Mouse (Mus musculus) stomach, postnatal 0 days (tissue): Measurements from ENCODE around the gene Mrgpra9. TPM values are rescaled to one million over a fixed set of nuclear protein-coding genes. Genes with fewer than 3 reads are reported as not detected.
"Not testable (repeated sequence)": the region's sequence is repeated elsewhere in the genome, so short reads cannot be mapped to it uniquely, and the experiment has no call there.

Experiments
- ATAC-seq: fragments of 200-750 bp; cut with Nextera tagmentation; 2 replicates; pipeline ENCODE4 v1.8.0; 2017; ENCODE audit not compliant: low FRiP score, low TSS enrichment
- DNase-seq: peaks from one replicate; pipeline ENCODE4 v3.0.0-alpha.2; 2016; ENCODE audit warnings: low spot score
- H3K27ac ChIP-seq: fragments of 300-500 bp; sonication (generic); replicated peaks from 2 replicates; pipeline ENCODE4 v1.5.1; 2014; ENCODE audit warnings: mild to moderate bottlenecking, control low read depth
- H3K27me3 ChIP-seq: fragments of 300-500 bp; sonication (generic); 2 replicates; pipeline ENCODE4 v1.6.1; 2014; ENCODE audit warnings: low read length; ENCODE audit not compliant: control insufficient read depth, insufficient read depth
- H3K36me3 ChIP-seq: fragments of 300-500 bp; sonication (generic); 2 replicates; pipeline ENCODE4 v1.6.1; 2014; ENCODE audit warnings: low read length, mixed read lengths; ENCODE audit not compliant: control insufficient read depth, insufficient read depth
- H3K4me1 ChIP-seq: fragments of 300-500 bp; sonication (generic); replicated peaks from 2 replicates; pipeline ENCODE4 v1.6.1; 2014; ENCODE audit warnings: antibody characterized with exemption; ENCODE audit not compliant: control insufficient read depth, insufficient read depth
- H3K4me2 ChIP-seq: fragments of 300-500 bp; sonication (generic); replicated peaks from 2 replicates; pipeline ENCODE4 v1.6.1; 2014; ENCODE audit warnings: low read depth, mild to moderate bottlenecking, control low read depth, moderate library complexity
- H3K4me3 ChIP-seq: fragments of 300-500 bp; sonication (generic); 2 replicates; pipeline ENCODE4 v1.5.1; 2014; ENCODE audit warnings: low read depth, low read length, control low read depth
- H3K9ac ChIP-seq: fragments of 300-500 bp; sonication (generic); 2 replicates; pipeline ENCODE4 v1.6.1; 2014; ENCODE audit warnings: mild to moderate bottlenecking, low read length, control low read depth, mixed read lengths
- H3K9me3 ChIP-seq: fragments of 300-500 bp; sonication (generic); 2 replicates; pipeline ENCODE4 v1.6.1; 2016; ENCODE audit warnings: low read length; ENCODE audit not compliant: control insufficient read depth
- CTCF ChIP-seq: IDR thresholded peaks from 2 replicates; pipeline ENCODE4 v1.5.1; 2016; ENCODE audit warnings: antibody characterized with exemption, low read depth, mild to moderate bottlenecking, moderate library complexity
- EP300 ChIP-seq: optimal IDR thresholded peaks from 2 replicates; pipeline ENCODE3; 2016; ENCODE audit warnings: antibody characterized with exemption
- WGBS: fragments of 180-500 bp; shearing (Covaris S2); extraction: QIAGEN DNeasy Blood & Tissue Kit; methylation state at CpG from one replicate; pipeline ENCODE4 v1.1.7; 2014; 5-methylcytosine and 5-hydroxymethylcytosine counted together
- polyA plus RNA-seq: library from polyadenylated mRNA; unstranded; fragments of >200 nt; fragmentation: Nextera tagmentation; extraction: Ambion mirVana; gene quantifications from 2 replicates; pipeline ENCODE4 v1.2.1, GENCODE M21; 2015

Gene Mrgpra9
- not detected in 2 replicates for polyA plus RNA-seq

GRCm38 (mm10) chr7:47252770-47253169 is at the start of gene Mrgpra9:
TSS of gene Mrgpra9 (minus strand) at chr7:47252848.
- Histone ChIP-seq H3K4me3 (no peak within 1 kb of the TSS), H3K9ac (no peak within 1 kb of the TSS), H3K9me3 (no peaks in the 10 kb centered on the region), H3K4me1 (no peaks in the 10 kb centered on the region), H3K27ac (no peak within 1 kb of the TSS), H3K36me3 (no peaks in the 10 kb centered on the region), H3K4me2 (no peak within 1 kb of the TSS), H3K27me3 (no peaks in the 10 kb centered on the region)
- no peak for TF ChIP-seq CTCF
- ATAC-seq (no peak), DNase-seq (no peak)
- WGBS = 59% methylated on average over 1 of the region's 1 CpGs

- not testable (repeated sequence) for H3K9me3 ChIP-seq, H3K27ac ChIP-seq, H3K4me3 ChIP-seq, H3K36me3 ChIP-seq, H3K27me3 ChIP-seq, H3K4me1 ChIP-seq, H3K4me2 ChIP-seq, H3K9ac ChIP-seq, DNase-seq, ATAC-seq
These were observed 47.0 kb upstream of the Mrgpra9 start for GRCm38 (mm10) chr7:47299612-47300011.

GRCm38 (mm10) chr7:47271547-47271946 is 18.9 kb upstream of the Mrgpra9 start:
- not testable (repeated sequence) for H3K36me3 ChIP-seq, H3K4me1 ChIP-seq, H3K9me3 ChIP-seq, ATAC-seq, H3K4me3 ChIP-seq, DNase-seq, H3K4me2 ChIP-seq, H3K27me3 ChIP-seq, H3K27ac ChIP-seq, H3K9ac ChIP-seq
- 84% methylated on average over 5 of the region's 5 CpGs for WGBS

GRCm38 (mm10) chr7:47244658-47245057 is 8.0 kb downstream of the Mrgpra9 start:
- no peak overlapping the region for H3K4me3 ChIP-seq
- no peaks in the 10 kb centered on the region for H3K27me3 ChIP-seq
- no peaks in the 10 kb centered on the region for H3K9me3 ChIP-seq
- no peaks in the 10 kb centered on the region for H3K36me3 ChIP-seq
- no peaks in the 10 kb centered on the region for H3K4me1 ChIP-seq
- DNase-seq = no peak
- H3K9ac ChIP-seq = no peak overlapping the region
- H3K27ac ChIP-seq = no peak overlapping the region
- TF ChIP-seq CTCF = no peak
- no peak for TF ChIP-seq EP300
- WGBS = 54% methylated on average over 3 of the region's 3 CpGs
- ATAC-seq = no peak
- no peak overlapping the region for H3K4me2 ChIP-seq

- no peak within 1 kb of the TSS for H3K9ac ChIP-seq
- no peaks in the 10 kb centered on the region for H3K27me3 ChIP-seq
- ATAC-seq (no peak), DNase-seq (no peak)
- no peaks in the 10 kb centered on the region for H3K4me1 ChIP-seq
- no peak within 1 kb of the TSS for H3K4me3 ChIP-seq
- no peak within 1 kb of the TSS for H3K27ac ChIP-seq
- 71% methylated on average over 4 of the region's 4 CpGs for WGBS
- no peak within 1 kb of the TSS for H3K4me2 ChIP-seq
- TF ChIP-seq EP300 (no peak), CTCF (no peak)
- no peaks in the 10 kb centered on the region for H3K36me3 ChIP-seq
- H3K9me3 ChIP-seq = no peaks in the 10 kb centered on the region
These were observed 47.8 kb downstream of the Mrgpra9 start, which contains the start of gene Mrgpra6 for GRCm38 (mm10) chr7:47204830-47205229. TSS of gene Mrgpra6 (minus strand) at chr7:47204920.

GRCm38 (mm10) chr7:47195271-47195670 is 57.4 kb downstream of the Mrgpra9 start:
- Histone ChIP-seq H3K9me3 (no peaks in the 10 kb centered on the region), H3K9ac (no peak overlapping the region), H3K27ac (no peak overlapping the region), H3K27me3 (no peaks in the 10 kb centered on the region), H3K36me3 (no peaks in the 10 kb centered on the region), H3K4me2 (no peak overlapping the region), H3K4me3 (no peak overlapping the region), H3K4me1 (no peaks in the 10 kb centered on the region)
- ATAC-seq (no peak), DNase-seq (no peak)
- WGBS = 44% methylated on average over 1 of the region's 1 CpGs
- TF ChIP-seq CTCF (no peak), EP300 (no peak)

Other genes starting within 250 kb of the Mrgpra9 start
- gene Spty2d1, start 244.4 kb downstream of the Mrgpra9 start, polyA plus RNA-seq = 11.0 and 11.8 TPM in 2 replicates
- 21.1 and 22.7 TPM in 2 replicates for gene Tmem86a, start 202.2 kb downstream of the Mrgpra9 start, polyA plus RNA-seq
- 0.33 and 0.42 TPM in 2 replicates for gene Ptpn5, start 119.2 kb downstream of the Mrgpra9 start, polyA plus RNA-seq
- gene Mrgpra6, start 47.9 kb downstream of the Mrgpra9 start, polyA plus RNA-seq = not detected in 2 replicates
- gene Mrgpra1, start 101.4 kb upstream of the Mrgpra9 start, polyA plus RNA-seq = not detected in 2 replicates
- gene Mrgpra2a, start 199.3 kb upstream of the Mrgpra9 start, polyA plus RNA-seq = not detected in 2 replicates